Mouse (Mus musculus): ENCODE data around the gene Zbtb38.

GRCm38 (mm10) chr9:96731039-96731895 is 21.4 kb downstream of the Zbtb38 start:
- no peak for TF ChIP-seq CTCF (IDR thresholded peaks at IDR 0.05; ENCODE audit: control insufficient read depth, insufficient read depth, insufficient read length)
- no peak for TF ChIP-seq USF1 (IDR thresholded peaks at IDR 0.05; ENCODE audit: low read depth)
- no peak for TF ChIP-seq MYOD1 (IDR thresholded peaks at IDR 0.05; ENCODE audit: control insufficient read depth, insufficient read length, low read depth)
